Mouse (Mus musculus) lung, embryonic 16.5 days (tissue): Measurements from ENCODE around the gene Wfikkn2. TPM values are rescaled to one million over a fixed set of nuclear protein-coding genes. Genes with fewer than 3 reads are reported as not detected.
"Not testable (repeated sequence)": the region's sequence is repeated elsewhere in the genome, so short reads cannot be mapped to it uniquely, and the experiment has no call there.

Experiments
- ATAC-seq: fragments of 200-750 bp; cut with Nextera tagmentation; 2 replicates; pipeline ENCODE4 v1.8.0; 2017; ENCODE audit warnings: low read depth, mild to moderate bottlenecking, moderate library complexity
- H3K27ac ChIP-seq: fragments of 300-500 bp; sonication (generic); 2 replicates; pipeline ENCODE4 v1.5.1; 2014; ENCODE audit warnings: mild to moderate bottlenecking, control low read depth, low read length
- H3K27me3 ChIP-seq: fragments of 300-500 bp; sonication (generic); 2 replicates; pipeline ENCODE4 v1.6.1; 2014; ENCODE audit warnings: low read depth, low read length, mixed read lengths; ENCODE audit not compliant: control insufficient read depth, insufficient read depth
- H3K36me3 ChIP-seq: fragments of 300-500 bp; sonication (generic); 2 replicates; pipeline ENCODE4 v1.6.1; 2014; ENCODE audit warnings: low read length; ENCODE audit not compliant: control insufficient read depth, insufficient read depth
- H3K4me1 ChIP-seq: fragments of 300-500 bp; sonication (generic); replicated peaks from 2 replicates; pipeline ENCODE4 v1.6.1; 2014; ENCODE audit warnings: low read length, mixed read lengths; ENCODE audit not compliant: control insufficient read depth, insufficient read depth
- H3K4me2 ChIP-seq: fragments of 300-500 bp; sonication (generic); 2 replicates; pipeline ENCODE4 v1.6.1; 2014; ENCODE audit warnings: low read depth, low read length, control low read depth
- H3K4me3 ChIP-seq: fragments of 300-500 bp; sonication (generic); 2 replicates; pipeline ENCODE4 v1.5.1; 2014; ENCODE audit warnings: mild to moderate bottlenecking, low read length, control low read depth
- H3K9ac ChIP-seq: fragments of 300-500 bp; sonication (generic); 2 replicates; pipeline ENCODE4 v1.6.1; 2014; ENCODE audit warnings: low read length, control low read depth
- H3K9me3 ChIP-seq: fragments of 300-500 bp; sonication (generic); 2 replicates; pipeline ENCODE4 v1.6.1; 2016; ENCODE audit warnings: low read length; ENCODE audit not compliant: control insufficient read depth
- whole genome bisulfite sequencing: fragments of 180-500 bp; shearing (Covaris S2); extraction: QIAGEN DNeasy Blood & Tissue Kit; methylation state at CpG from one replicate; pipeline ENCODE4 v1.1.7; 2014; 5-methylcytosine and 5-hydroxymethylcytosine counted together
- polyA plus RNA-seq: library from polyadenylated mRNA; unstranded; fragments of >200 nt; fragmentation: Nextera tagmentation; extraction: Ambion mirVana; gene quantifications from 2 replicates; pipeline ENCODE4 v1.2.1, GENCODE M21; 2015

Gene Wfikkn2
- polyA plus RNA-seq, 1 experiment from 2014 or later = 1.2 TPM

DNA sequence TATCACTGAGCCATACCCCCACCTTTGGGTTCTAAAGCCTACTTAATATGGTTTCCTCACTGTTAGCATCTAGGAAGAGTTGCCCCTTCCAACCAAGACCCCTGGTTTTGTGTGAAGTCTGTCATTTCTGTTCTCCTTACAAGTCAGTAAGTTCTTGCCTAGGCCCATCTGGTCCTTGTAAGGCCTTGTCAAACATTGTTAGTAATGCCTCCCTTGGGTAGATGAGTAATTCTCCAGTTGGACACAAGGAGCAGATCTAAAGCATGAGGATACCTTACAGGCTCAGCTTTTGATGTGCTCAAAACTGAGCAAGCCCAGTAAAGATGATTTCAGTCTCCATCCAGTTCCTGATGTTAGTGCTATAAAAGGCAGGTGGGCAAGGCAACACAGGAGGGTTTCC is 23.0 kb upstream of the Wfikkn2 start:
- H3K4me2 ChIP-seq = no peak overlapping the region
- no peak overlapping the region for H3K27ac ChIP-seq
- no peaks in the 10 kb centered on the region for H3K36me3 ChIP-seq
- H3K4me1 ChIP-seq = peaks cover 5% of the 10 kb centered on the region; the same call in 1 of the 2 replicates
- no peak overlapping the region for H3K9ac ChIP-seq
- no peaks in the 10 kb centered on the region for H3K9me3 ChIP-seq
- no peak for ATAC-seq
- no peaks in the 10 kb centered on the region for H3K27me3 ChIP-seq
- no peak overlapping the region for H3K4me3 ChIP-seq

DNA sequence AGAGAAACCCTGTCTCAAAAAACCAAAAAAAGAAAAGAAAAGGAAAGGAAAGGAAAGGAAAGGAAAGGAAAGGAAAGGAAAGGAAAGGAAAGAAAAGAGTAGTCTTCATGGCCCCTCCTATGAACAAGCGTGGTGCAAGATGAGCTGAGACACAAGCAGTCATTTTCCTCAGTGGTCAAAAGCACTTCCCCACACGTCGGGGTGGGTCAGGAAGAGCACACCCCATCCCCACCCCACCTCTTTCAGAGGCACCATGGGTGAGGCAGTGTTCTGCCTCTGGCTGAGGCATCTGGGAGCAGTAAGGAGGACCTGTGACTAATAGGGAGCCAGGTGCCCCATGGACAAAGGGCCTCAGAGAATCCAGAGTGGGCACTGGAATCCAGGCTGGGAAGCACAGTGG is 20.4 kb upstream of the Wfikkn2 start:
- not testable (repeated sequence) for H3K4me1 ChIP-seq, H3K4me3 ChIP-seq, H3K36me3 ChIP-seq, H3K4me2 ChIP-seq, ATAC-seq, H3K9me3 ChIP-seq, H3K27me3 ChIP-seq, H3K27ac ChIP-seq, H3K9ac ChIP-seq
- 64% methylated on average over 3 of the region's 3 CpGs for WGBS

DNA sequence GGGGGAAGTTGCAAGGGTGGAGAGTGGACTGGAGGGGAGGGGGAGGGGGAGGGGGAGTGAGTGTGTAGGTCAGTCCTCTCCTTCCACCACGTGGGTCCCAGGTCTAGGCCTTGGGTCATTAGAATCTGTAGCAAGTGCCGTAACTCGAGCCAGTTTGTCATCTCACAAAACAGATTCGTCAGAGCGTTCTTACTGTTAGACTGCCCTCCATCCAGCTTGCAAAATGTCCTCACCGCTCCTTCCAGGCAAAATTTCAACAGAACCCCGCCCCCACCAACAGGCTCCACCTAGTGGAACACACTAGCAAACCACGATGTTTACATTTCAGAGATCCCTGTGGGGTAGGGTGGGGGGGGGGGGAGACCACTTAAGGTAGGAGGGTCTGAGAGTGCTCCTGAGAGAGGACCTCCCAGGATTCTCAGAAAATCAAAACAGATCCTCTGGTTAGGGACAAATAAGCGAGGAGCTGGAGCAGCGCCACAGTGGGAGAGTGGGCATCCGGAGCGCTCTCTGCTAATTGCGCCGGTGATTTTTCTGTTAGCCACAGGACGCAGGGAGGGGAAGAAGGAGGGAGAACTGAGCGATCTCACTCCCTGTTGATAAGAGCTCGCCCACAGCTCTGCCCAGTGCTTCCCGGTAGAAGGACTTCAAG is 19.5 kb upstream of the Wfikkn2 start:
- Histone ChIP-seq H3K4me1 (peaks cover 5% of the 10 kb centered on the region; the same call in 1 of the 2 replicates), H3K9me3 (no peaks in the 10 kb centered on the region), H3K27me3 (no peaks in the 10 kb centered on the region), H3K36me3 (no peaks in the 10 kb centered on the region), H3K4me2 (peak overlapping the region; percentile 78), H3K4me3 (peak overlapping the region; percentile 51), H3K27ac (peak overlapping the region; percentile 57; the same call in 1 of the 2 replicates), H3K9ac (peak overlapping the region; percentile 42)
- ATAC-seq = peak; percentile 78
- WGBS = under 1% methylated on average over 18 of the region's 18 CpGs

DNA sequence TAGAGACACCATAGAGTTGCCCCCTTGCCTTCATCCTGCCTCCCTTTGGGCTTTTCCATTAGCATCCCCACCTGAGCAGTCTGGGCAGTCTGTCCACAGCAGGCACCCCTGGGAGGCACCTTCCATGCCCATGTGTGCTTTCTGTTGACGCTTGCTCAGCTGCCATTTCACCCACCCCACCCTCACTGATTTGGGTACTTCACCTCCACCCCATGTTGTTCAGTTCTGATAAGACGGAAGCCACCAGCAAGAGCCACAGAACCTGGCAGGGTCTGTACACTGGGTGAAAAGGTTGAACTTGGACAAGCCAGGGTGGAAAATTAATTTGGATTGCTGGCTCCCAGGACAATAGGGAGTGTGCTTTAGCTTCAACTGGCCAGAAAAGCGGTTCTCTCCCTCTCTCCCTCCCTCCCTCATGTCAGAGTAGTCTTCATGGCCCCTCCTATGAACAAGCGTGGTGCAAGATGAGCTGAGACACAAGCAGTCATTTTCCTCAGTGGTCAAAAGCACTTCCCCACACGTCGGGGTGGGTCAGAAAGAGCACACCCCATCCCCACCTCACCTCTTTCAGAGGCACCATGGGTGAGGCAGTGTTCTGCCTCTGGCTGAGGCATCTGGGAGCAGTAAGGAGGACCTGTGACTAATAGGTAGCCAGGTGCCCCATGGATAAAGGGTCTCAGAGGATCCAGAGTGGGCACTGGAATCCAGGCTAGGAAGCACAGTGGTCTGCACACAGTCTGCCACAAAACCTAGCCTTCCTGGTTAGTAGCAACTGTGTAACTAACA is 16.0 kb upstream of the Wfikkn2 start:
- Histone ChIP-seq H3K27ac (no peak overlapping the region), H3K4me2 (no peak overlapping the region), H3K27me3 (no peaks in the 10 kb centered on the region; the same call in 1 of the 2 replicates), H3K9ac (no peak overlapping the region), H3K36me3 (no peaks in the 10 kb centered on the region), H3K9me3 (no peaks in the 10 kb centered on the region), H3K4me3 (no peak overlapping the region), H3K4me1 (peaks cover 5% of the 10 kb centered on the region; the same call in 1 of the 2 replicates)
- 49% methylated on average over 6 of the region's 6 CpGs for WGBS
- ATAC-seq = no peak; the same call in 1 of the 2 replicates

DNA sequence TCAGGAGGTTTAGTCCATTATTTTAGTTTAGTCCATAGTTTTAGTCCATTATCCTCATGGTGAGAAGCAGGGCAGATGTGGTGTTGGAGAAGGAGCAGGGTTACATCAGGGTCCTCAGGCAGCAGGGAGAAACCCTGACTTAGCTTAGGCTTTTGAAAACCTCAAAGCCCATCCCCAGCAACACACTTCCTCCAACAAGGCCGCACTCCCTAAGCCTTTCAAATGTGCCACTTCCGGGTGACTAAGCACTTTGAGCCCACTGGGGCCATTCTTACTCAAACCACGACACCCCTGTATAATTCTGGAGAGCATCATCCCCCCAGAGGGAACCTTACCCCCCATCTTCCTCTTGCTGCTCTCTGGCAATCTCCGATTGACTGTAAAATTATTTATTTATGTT is 14.0 kb upstream of the Wfikkn2 start:
- H3K4me1 ChIP-seq = peaks cover 2% of the 10 kb centered on the region; the same call in 1 of the 2 replicates
- 70% methylated on average over 4 of the region's 4 CpGs for WGBS
- H3K27ac ChIP-seq = no peak overlapping the region
- H3K9ac ChIP-seq = no peak overlapping the region
- H3K4me3 ChIP-seq = no peak overlapping the region
- H3K27me3 ChIP-seq = no peaks in the 10 kb centered on the region; the same call in 1 of the 2 replicates
- H3K36me3 ChIP-seq = no peaks in the 10 kb centered on the region
- no peaks in the 10 kb centered on the region for H3K9me3 ChIP-seq
- no peak overlapping the region for H3K4me2 ChIP-seq
- ATAC-seq = no peak

DNA sequence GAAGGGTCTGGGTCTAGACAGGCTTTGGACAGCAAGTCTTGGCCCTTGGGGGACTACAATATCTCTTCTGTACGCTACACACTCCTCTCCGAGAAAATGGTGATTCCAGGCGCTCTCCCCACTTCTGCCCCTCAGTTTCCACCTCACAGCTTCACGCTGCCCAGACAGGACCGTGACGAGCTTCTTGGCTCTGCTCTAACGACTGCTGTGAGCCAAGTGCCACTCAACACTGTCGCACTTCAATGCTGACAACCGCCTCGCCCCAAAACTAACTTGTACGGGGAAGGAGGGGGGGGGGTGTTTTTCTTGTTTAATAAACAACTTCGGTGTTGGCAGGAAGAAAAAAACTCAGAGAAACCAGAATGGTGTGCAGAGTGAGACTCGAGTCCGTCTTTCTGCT is 12.2 kb upstream of the Wfikkn2 start:
- no peaks in the 10 kb centered on the region; the same call in 1 of the 2 replicates for H3K4me1 ChIP-seq
- H3K9ac ChIP-seq = no peak overlapping the region
- whole genome bisulfite sequencing = 32% methylated on average over 14 of the region's 14 CpGs
- H3K36me3 ChIP-seq = no peaks in the 10 kb centered on the region
- no peak overlapping the region for H3K4me2 ChIP-seq
- no peaks in the 10 kb centered on the region for H3K9me3 ChIP-seq
- no peak overlapping the region for H3K27ac ChIP-seq
- H3K27me3 ChIP-seq = no peaks in the 10 kb centered on the region; the same call in 1 of the 2 replicates
- no peak for ATAC-seq
- no peak overlapping the region for H3K4me3 ChIP-seq

DNA sequence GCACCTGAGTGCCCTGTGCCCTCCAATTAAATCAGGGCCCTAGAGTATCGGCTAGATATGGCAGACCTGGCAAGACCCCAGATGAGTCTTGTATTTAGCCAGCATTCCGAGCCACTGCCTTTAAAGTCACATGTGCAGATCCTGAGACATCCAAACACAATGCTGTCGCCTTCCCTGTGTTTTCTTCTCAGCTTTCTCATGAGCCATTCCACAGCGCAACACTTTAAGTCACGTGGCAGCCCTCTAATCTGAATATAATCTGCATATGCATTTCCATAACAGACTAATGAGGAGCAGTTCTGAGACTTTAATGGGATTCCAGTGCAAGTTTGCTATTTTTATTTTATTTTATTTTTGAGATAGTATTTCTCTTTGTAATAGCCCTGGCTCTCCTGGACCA is 9.9 kb upstream of the Wfikkn2 start:
- no peaks in the 10 kb centered on the region for H3K36me3 ChIP-seq
- H3K27me3 ChIP-seq = no peaks in the 10 kb centered on the region; the same call in 1 of the 2 replicates
- H3K27ac ChIP-seq = no peak overlapping the region
- no peak overlapping the region for H3K9ac ChIP-seq
- no peak for ATAC-seq
- no peak overlapping the region for H3K4me2 ChIP-seq
- H3K4me3 ChIP-seq = no peak overlapping the region
- 69% methylated on average over 5 of the region's 5 CpGs for WGBS
- no peaks in the 10 kb centered on the region for H3K9me3 ChIP-seq
- no peaks in the 10 kb centered on the region; the same call in 1 of the 2 replicates for H3K4me1 ChIP-seq

DNA sequence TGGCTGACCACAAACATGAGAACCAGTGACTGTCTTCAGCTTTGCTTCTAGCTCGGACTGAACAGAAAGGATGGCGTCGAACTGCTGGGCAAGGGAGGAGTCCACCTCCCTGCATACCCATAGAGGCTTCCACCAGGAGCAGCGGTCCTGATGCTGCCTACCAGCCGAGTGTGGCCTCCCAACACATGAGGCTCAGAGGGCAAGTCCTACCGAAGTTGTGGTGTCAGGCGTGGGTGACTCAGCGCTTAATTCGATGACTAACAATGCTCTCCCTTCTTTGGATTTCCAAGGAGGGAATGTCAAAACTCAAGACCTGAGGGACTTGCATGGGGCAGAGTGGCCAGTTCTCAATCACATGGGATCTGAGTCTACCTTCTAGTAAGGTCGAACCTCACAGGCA is 7.9 kb upstream of the Wfikkn2 start:
- H3K27ac ChIP-seq = no peak overlapping the region
- no peaks in the 10 kb centered on the region; the same call in 1 of the 2 replicates for H3K27me3 ChIP-seq
- ATAC-seq = no peak
- H3K36me3 ChIP-seq = no peaks in the 10 kb centered on the region
- no peaks in the 10 kb centered on the region; the same call in 1 of the 2 replicates for H3K4me1 ChIP-seq
- H3K4me2 ChIP-seq = no peak overlapping the region
- H3K4me3 ChIP-seq = no peak overlapping the region
- 76% methylated on average over 10 of the region's 10 CpGs for WGBS
- H3K9me3 ChIP-seq = no peaks in the 10 kb centered on the region
- no peak overlapping the region for H3K9ac ChIP-seq

DNA sequence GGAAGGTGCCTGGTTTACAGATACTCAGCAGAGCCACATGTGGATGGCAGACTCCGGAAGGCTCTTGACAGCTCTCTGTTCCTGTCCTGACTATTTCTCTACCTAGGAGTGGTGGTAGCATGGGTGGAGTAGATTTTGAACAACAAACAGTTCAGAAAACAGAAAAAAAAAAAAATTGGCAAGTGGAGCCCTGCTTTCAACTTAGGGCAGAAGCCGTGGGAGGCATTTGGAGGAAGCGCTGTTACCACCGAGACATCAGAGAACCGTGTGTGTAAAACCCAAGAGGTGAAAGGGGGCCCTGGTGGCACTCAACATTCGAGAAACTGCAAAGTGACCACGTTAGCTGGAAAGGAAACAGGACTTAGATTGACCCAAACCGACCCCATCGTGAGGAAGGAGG is 7.4 kb upstream of the Wfikkn2 start:
- Histone ChIP-seq H3K4me2 (no peak overlapping the region), H3K4me3 (no peak overlapping the region), H3K9ac (no peak overlapping the region), H3K9me3 (no peaks in the 10 kb centered on the region), H3K36me3 (no peaks in the 10 kb centered on the region), H3K27me3 (no peaks in the 10 kb centered on the region; the same call in 1 of the 2 replicates), H3K27ac (no peak overlapping the region), H3K4me1 (no peaks in the 10 kb centered on the region; the same call in 1 of the 2 replicates)
- ATAC-seq = no peak
- 75% methylated on average over 9 of the region's 9 CpGs for WGBS
